Mouse (Mus musculus) adrenal gland, postnatal 25 days (tissue): ENCODE results near the gene Ifnb1. TPM values are rescaled to one million over a fixed set of nuclear protein-coding genes. Genes with fewer than 3 reads are reported as not detected.
"Not testable (repeated sequence)": the region's sequence is repeated elsewhere in the genome, so short reads cannot be mapped to it uniquely, and the experiment has no call there.

Experiments used
- DNase-seq: peaks from one replicate; pipeline ENCODE4 v3.0.0; 2021; ENCODE audit warnings: mixed read lengths
- long read RNA-seq: library from polyadenylated mRNA; stranded (forward); transcript quantifications from one replicate; pipeline ENCODE4 v2.0.0, GENCODE M21; 2021
- total RNA-seq: library from RNA; stranded (reverse); gene quantifications from 2 replicates; pipeline ENCODE4 v1.2.3, GENCODE M21; 2021

Ifnb1 gene
- not detected in 2 replicates for total RNA-seq
- long read RNA-seq: 0 reads

- DNase-seq: no peak
Observed at GRCm38 (mm10) chr4:88522674-88523073, at the start of gene Ifnb1. Gene Ifnb1, minus strand, starts transcription at chr4:88522774.

GRCm38 (mm10) chr4:88571698-88572097, 49.1 kb upstream of the Ifnb1 start, which contains the start of gene Ifna14:
Gene Ifna14, minus strand, starts transcription at chr4:88571798.
- DNase-seq: no peak

GRCm38 (mm10) chr4:88561791-88562190, 39.2 kb upstream of the Ifnb1 start:
- DNase-seq: no peak

GRCm38 (mm10) chr4:88558145-88558544, 35.6 kb upstream of the Ifnb1 start, which contains the start of gene Ifna15:
Gene Ifna15, minus strand, starts transcription at chr4:88558245.
- not testable (repeated sequence) for DNase-seq

- peak; percentile 80 for DNase-seq
Observed at GRCm38 (mm10) chr4:88550161-88550945, 27.8 kb upstream of the Ifnb1 start.

GRCm38 (mm10) chr4:88547986-88548385, 25.4 kb upstream of the Ifnb1 start:
- no peak for DNase-seq

- no peak for DNase-seq
Observed at GRCm38 (mm10) chr4:88543649-88544234, 21.2 kb upstream of the Ifnb1 start.

- DNase-seq: no peak
Observed at GRCm38 (mm10) chr4:88537328-88537727, 14.8 kb upstream of the Ifnb1 start.

GRCm38 (mm10) chr4:88536640-88537039, 14.1 kb upstream of the Ifnb1 start:
- peak; percentile 73 for DNase-seq

- DNase-seq: no peak
Observed at GRCm38 (mm10) chr4:88535742-88536141, 13.2 kb upstream of the Ifnb1 start.

GRCm38 (mm10) chr4:88534903-88535302, 12.3 kb upstream of the Ifnb1 start:
- no peak for DNase-seq

GRCm38 (mm10) chr4:88533499-88533898, 10.9 kb upstream of the Ifnb1 start:
- no peak for DNase-seq

GRCm38 (mm10) chr4:88530892-88531291, 8.3 kb upstream of the Ifnb1 start:
- no peak for DNase-seq

- DNase-seq: no peak
Observed at GRCm38 (mm10) chr4:88530271-88530670, 7.7 kb upstream of the Ifnb1 start.

- no peak for DNase-seq
Observed at GRCm38 (mm10) chr4:88526379-88527049, 3.9 kb upstream of the Ifnb1 start.

- DNase-seq: no peak
Observed at GRCm38 (mm10) chr4:88525393-88525792, 2.8 kb upstream of the Ifnb1 start.

- no peak for DNase-seq
Observed at GRCm38 (mm10) chr4:88523241-88523640, 667 bp upstream of the Ifnb1 start.

- DNase-seq: no peak
Observed at GRCm38 (mm10) chr4:88517957-88518356, 4.6 kb downstream of the Ifnb1 start.

GRCm38 (mm10) chr4:88515711-88516211, 6.8 kb downstream of the Ifnb1 start:
- peak; percentile 25 for DNase-seq

- DNase-seq: no peak
Observed at GRCm38 (mm10) chr4:88515250-88515649, 7.3 kb downstream of the Ifnb1 start.

GRCm38 (mm10) chr4:88514403-88514802, 8.2 kb downstream of the Ifnb1 start:
- peak; percentile 50 for DNase-seq

- DNase-seq: no peak
Observed at GRCm38 (mm10) chr4:88513743-88514142, 8.8 kb downstream of the Ifnb1 start.

GRCm38 (mm10) chr4:88503753-88504152, 18.8 kb downstream of the Ifnb1 start:
- no peak for DNase-seq
